Mouse (Mus musculus): Measurements from ENCODE around the gene Mydgf.

- TF ChIP-seq POLR2A (IDR thresholded peaks at IDR 0.05; ENCODE audit: borderline replicate concordance, insufficient read depth, low read length) (no peak), CTCF (IDR thresholded peaks at IDR 0.05; ENCODE audit: borderline replicate concordance, insufficient read depth, low read depth, low read length) (no peak)
Observed at GRCm38 (mm10) chr17:56148280-56148679, 35.4 kb downstream of the Mydgf start.
